Mouse (Mus musculus) cerebellum, adult 2 months (tissue): Measurements from ENCODE around the gene Cant1. TPM values are rescaled to one million over a fixed set of nuclear protein-coding genes. Genes with fewer than 3 reads are reported as not detected.

Experiments used
- DNase-seq, 2 experiments: peaks; one replicate each; pipeline ENCODE4 v3.0.0; 2021
- H3K27ac ChIP-seq: fragments of 200-500 bp; 2 replicates; pipeline ENCODE4 v1.5.1; 2012; ENCODE audit warnings: low read length, control low read depth, inconsistent platforms; ENCODE audit not compliant: insufficient read depth
- H3K27me3 ChIP-seq: fragments of 200-500 bp; 2 replicates; pipeline ENCODE4 v1.6.1; 2012; ENCODE audit warnings: inconsistent platforms, mild to moderate bottlenecking, low read length, moderate library complexity; ENCODE audit not compliant: control insufficient read depth, insufficient read depth
- H3K4me1 ChIP-seq: fragments of 200-500 bp; 2 replicates; pipeline ENCODE4 v1.6.1; 2011; ENCODE audit warnings: low read length; ENCODE audit not compliant: control insufficient read depth, insufficient read depth
- H3K4me3 ChIP-seq: fragments of 200-500 bp; replicated peaks from 2 replicates; pipeline ENCODE3; 2011; ENCODE audit warnings: mild to moderate bottlenecking, low read depth, low read length, control low read depth; ENCODE audit not compliant: insufficient read depth
- CTCF ChIP-seq: fragments of 200-500 bp; IDR thresholded peaks from 2 replicates; pipeline ENCODE4 v1.5.1; 2011; ENCODE audit warnings: low read depth, mild to moderate bottlenecking, control low read depth, low read length, moderate library complexity, borderline replicate concordance; ENCODE audit not compliant: insufficient read depth
- POLR2A ChIP-seq: fragments of 200-500 bp; IDR thresholded peaks from 2 replicates; pipeline ENCODE4 v1.6.1; 2011; ENCODE audit warnings: low read length, control low read depth, borderline replicate concordance; ENCODE audit not compliant: insufficient read depth
- WGBS: fragments of 180-500 bp; shearing (Covaris S2); methylation state at CpG from one replicate; pipeline ENCODE4 v1.1.7; 2018; 5-methylcytosine and 5-hydroxymethylcytosine counted together
- polyA plus RNA-seq: library from polyadenylated mRNA; depleted of rRNA; stranded (reverse); fragments of >200 nt; gene quantifications from 2 replicates; pipeline ENCODE4 v1.2.3, GENCODE M21; 2012

Cant1 gene
- polyA plus RNA-seq, 1 experiment: 41.8 TPM

GRCm38 (mm10) chr11:118452955-118453354 is 34.1 kb upstream of the Cant1 start:
- WGBS: 76% methylated on average over 2 of the region's 2 CpGs
- no peak for DNase-seq
- Histone ChIP-seq H3K4me1 (peaks cover 7% of the 10 kb centered on the region), H3K27ac (no peak overlapping the region), H3K4me3 (no peak overlapping the region), H3K27me3 (no peaks in the 10 kb centered on the region)
- TF ChIP-seq POLR2A: no peak
- TF ChIP-seq CTCF: no peak

GRCm38 (mm10) chr11:118451211-118451610 is 32.3 kb upstream of the Cant1 start:
- WGBS: 57% methylated on average over 6 of the region's 6 CpGs
- no peak overlapping the region for H3K4me3 ChIP-seq
- no peak overlapping the region for H3K27ac ChIP-seq
- H3K27me3 ChIP-seq: no peaks in the 10 kb centered on the region
- no peak for TF ChIP-seq POLR2A
- TF ChIP-seq CTCF: no peak
- H3K4me1 ChIP-seq: peaks cover 14% of the 10 kb centered on the region
- no peak for DNase-seq

- WGBS: 48% methylated on average over 8 of the region's 8 CpGs
- TF ChIP-seq POLR2A (no peak), CTCF (no peak)
- no peak overlapping the region for H3K27ac ChIP-seq
- H3K27me3 ChIP-seq: no peaks in the 10 kb centered on the region
- no peak overlapping the region for H3K4me3 ChIP-seq
- no peak for DNase-seq
- H3K4me1 ChIP-seq: peaks cover 12% of the 10 kb centered on the region; the same call in 1 of the 2 replicates
Observed at GRCm38 (mm10) chr11:118448385-118448784, 29.5 kb upstream of the Cant1 start.

DNA sequence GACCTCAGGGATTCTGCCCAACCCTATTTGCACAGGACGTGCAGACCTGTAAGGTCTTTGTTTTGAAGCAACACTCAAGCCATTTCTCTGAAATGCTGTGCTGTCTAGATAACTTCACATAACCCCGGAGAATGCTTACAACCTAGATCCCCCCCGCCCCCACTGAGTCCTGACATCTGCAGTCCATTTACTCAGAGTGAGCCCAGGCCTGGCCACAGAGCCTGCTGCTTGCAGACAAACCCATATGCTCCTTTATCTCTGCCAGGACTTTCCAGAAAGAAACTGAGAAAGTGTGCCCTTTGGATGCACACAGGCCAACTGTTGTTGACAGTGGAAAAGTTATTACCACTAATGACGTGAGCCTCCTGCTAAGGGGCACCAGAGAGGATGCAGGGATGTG is 28.5 kb upstream of the Cant1 start:
- H3K4me3 ChIP-seq: no peak overlapping the region
- no peaks in the 10 kb centered on the region for H3K27me3 ChIP-seq
- H3K27ac ChIP-seq: no peak overlapping the region
- H3K4me1 ChIP-seq: peaks cover 12% of the 10 kb centered on the region; the same call in 1 of the 2 replicates
- peak in 1 of 2 experiments; percentile 37 for DNase-seq
- WGBS: 30% methylated on average over 4 of the region's 4 CpGs
- no peak for TF ChIP-seq CTCF
- no peak for TF ChIP-seq POLR2A

DNA sequence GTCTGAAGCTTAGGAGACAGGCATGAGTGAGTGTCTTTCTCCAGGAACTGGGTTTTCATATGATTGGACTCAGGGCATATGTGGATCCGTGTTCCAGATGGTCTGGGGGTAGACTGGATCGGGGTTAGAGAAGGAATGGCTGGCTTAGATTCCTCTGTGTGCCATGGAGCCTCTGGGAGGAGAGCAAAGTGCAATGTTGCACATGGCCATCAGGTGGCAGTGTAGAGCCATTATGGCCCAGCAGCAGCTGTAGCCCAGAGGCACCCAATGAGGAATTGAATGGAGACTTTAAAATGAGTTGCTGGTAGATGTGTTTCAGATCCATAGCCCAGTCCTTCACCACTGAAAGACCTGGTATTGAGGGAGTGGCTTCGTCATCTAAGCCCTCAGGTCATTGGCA is 27.0 kb upstream of the Cant1 start:
- peak; percentile 97 for TF ChIP-seq CTCF
- TF ChIP-seq POLR2A: no peak
- 10% methylated on average over 3 of the region's 3 CpGs for WGBS
- peak; percentile 53 to 75 for DNase-seq
- Histone ChIP-seq H3K27ac (no peak overlapping the region), H3K4me1 (peaks cover 12% of the 10 kb centered on the region; the same call in 1 of the 2 replicates), H3K27me3 (no peaks in the 10 kb centered on the region), H3K4me3 (no peak overlapping the region)

GRCm38 (mm10) chr11:118443201-118443970 is 24.5 kb upstream of the Cant1 start:
- Histone ChIP-seq H3K4me3 (no peak overlapping the region), H3K27me3 (no peaks in the 10 kb centered on the region), H3K4me1 (peaks cover 19% of the 10 kb centered on the region), H3K27ac (no peak overlapping the region)
- WGBS: 37% methylated on average over 11 of the region's 11 CpGs
- peak; percentile 40 to 68 for DNase-seq
- TF ChIP-seq CTCF (peak; percentile 82), POLR2A (no peak)

DNA sequence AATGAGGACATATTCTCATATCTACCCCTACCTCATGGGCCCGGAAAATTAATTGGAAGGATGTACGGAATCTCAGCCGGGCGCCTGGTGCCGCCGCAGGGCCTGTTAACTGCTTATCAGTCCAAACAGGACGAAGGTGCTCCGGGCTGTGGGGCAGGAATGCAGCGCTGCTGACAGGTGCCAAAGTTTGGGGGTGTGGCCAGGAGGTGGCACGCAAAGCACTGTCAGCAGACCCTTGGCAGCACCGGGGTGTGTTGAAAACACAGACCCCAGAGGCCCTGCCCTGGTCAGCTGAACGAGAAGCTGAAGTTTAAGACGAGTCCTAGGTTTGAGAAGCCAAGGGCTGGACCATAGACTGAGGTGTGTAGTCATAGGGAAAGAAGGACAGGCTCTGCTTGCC is 23.8 kb upstream of the Cant1 start:
- TF ChIP-seq POLR2A (no peak), CTCF (no peak)
- peaks cover 18% of the 10 kb centered on the region for H3K4me1 ChIP-seq
- H3K27ac ChIP-seq: no peak overlapping the region
- no peaks in the 10 kb centered on the region for H3K27me3 ChIP-seq
- 88% methylated on average over 13 of the region's 13 CpGs for WGBS
- no peak overlapping the region for H3K4me3 ChIP-seq
- DNase-seq: no peak
